Mouse (Mus musculus): Measurements from ENCODE around the gene Frem3.

Gene Frem3

GRCm38 (mm10) chr8:80710670-80711400 is 100.0 kb downstream of the Frem3 start:
- WGBS = 41% methylated on average over 4 of the region's 4 CpGs

DNA sequence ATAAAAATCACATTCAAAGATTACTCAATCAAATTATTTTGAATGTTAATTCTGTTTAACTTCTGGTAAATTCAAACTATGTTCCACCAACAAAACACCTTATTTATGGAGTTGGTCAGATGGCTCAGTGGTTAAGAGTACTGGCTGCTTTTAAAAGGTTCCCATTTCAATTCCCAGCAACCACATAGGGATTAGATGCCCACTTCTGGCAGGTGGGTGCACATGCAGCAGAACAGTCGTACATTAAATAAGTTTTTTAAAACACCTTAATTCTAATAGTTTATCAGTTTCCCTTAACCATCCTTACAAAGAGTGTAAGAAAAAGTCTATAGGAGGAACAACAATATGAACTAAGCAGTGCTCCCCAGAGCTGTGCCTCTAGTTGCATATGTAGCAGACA is 103.6 kb downstream of the Frem3 start:
- WGBS = 80% methylated on average over 1 of the region's 1 CpGs

DNA sequence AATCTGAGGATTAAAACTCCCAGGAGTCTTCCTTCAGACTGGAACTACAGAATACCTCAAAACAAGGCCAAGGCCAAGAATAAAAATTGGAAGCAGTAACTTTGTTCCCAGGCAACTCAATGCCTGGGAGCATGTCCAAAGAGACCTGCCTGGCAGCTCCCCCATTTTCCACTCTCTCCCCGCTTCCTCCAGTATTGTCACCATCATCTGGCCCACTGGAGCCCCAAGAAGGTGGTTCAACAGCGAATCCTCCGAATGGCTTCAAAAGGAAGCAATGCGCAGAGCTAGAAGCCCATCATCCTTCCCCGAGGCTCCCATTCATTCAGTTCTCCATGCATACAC is 127.1 kb downstream of the Frem3 start:
- WGBS = under 1% methylated on average over 5 of the region's 5 CpGs

DNA sequence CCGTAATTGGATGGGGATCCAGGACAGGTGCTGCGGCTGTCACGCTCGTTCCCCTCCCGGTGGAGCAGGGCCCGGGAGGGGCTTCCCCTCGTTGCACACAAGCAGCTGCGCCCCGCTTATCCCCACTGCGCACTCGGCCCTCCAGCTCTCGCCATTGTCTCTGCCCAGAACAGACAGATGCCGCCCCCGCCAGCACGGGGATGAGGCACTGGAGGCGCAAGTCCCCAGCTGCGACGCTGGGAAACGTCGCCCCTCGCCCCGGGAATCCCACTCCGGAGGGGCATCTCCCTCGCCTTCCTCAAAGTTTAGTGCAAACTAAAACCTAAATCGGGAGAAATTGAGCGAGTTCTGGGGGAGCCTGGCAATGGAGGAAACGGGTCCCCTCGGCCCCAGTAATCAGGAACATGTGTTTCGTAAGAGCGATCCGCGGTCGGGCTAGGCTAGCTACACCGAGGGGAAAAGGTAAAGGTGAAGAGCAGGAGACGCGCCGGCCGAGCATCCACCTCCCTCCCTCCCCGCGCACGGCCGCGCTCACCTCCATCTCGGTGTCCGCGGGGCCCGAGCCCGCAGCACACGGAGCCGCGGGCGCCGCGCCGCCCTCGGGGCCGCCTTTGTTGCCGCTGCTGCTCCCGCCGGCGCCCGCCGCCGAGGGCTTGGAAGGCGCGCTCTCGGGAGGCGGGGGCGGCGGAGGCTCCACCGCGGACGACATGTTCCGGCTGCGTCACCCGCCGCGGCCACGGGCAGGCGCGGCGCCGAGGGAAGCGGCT is 127.7 kb downstream of the Frem3 start:
- WGBS = under 1% methylated on average over 84 of the region's 84 CpGs

GRCm38 (mm10) chr8:80739155-80739924 is 128.5 kb downstream of the Frem3 start, which contains the start of gene Smarca5:
Smarca5 (minus strand) TSS chr8:80739497.
- 2% methylated on average over 91 of the region's 91 CpGs for WGBS

GRCm38 (mm10) chr8:80739932-80740331 is 129.1 kb downstream of the Frem3 start:
- WGBS = 4% methylated on average over 14 of the region's 14 CpGs
